Mouse (Mus musculus) B cell, adult 67 days (primary cell): ENCODE results near the gene Clcnka. TPM values are rescaled to one million over a fixed set of nuclear protein-coding genes. Genes with fewer than 3 reads are reported as not detected.

Source experiments
- total RNA-seq, 2 experiments: library from RNA; stranded (reverse); gene quantifications; 4 replicates each; pipeline ENCODE4 v1.2.4; 2023

The Clcnka gene
- total RNA-seq = not detected

DNA sequence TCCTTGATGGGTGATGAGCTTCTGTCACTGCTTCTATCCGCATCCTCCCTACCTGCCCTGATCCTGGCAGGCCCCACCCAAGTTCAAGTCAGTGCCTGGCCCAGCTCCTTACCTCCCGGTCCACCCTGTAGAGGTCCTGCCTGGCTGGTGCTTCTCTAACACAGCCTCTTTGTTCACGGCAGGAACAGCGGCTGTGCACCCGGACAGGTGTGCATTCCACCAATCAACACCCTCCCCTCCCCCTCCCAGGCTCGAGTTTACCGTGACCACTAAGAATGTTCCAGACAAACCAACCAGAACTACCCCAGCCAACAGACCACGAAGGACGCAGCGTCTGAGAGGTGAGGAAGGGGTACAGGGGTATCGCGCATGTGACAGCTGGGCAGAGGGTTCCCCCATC, at the start of gene Clcnka:
Gene Clcnka (minus strand): TSS at position 180 of the 400 bp plus-strand sequence.

DNA sequence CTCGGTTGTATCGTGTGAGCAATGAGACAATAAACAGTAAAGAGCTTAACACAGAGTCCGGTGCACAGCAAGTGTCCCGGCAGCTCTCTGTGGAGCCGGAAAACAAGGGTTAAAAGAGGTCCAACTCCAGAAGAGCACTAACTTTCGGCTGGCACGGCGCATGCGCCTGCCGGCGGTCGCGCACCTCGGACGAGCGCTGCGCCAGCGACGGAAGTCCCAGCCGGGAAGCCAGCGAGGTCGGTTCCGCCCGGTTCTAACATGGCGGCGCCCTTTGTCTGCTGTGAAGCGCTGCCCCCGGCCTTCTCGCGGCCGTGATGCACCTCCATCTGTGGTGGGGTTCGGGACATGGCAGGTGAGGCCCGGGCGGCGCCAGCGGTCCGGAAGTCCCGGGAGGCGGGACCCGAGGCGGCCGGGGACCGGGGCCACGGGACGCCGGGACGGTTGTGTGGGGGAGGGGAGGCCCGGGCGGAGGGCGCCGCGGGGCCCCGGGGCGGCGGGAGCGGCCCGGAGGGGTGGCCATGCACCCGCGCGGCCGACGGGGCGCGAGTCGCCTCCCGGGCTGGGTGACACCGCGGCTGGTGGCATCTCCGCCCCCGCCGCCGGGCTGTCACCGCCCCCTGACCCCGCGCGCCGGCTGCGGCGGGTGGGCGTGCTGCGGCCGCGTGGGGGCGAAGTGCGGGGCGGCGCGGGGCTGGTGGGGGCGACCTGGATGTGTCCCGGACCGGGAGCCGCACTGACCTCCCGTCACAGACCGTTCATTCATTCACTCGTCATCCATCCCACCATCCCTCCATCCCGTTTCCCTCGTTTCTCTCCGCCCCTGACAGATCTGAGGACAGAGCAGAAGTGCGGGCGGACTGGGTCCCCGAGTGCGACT, 46.2 kb upstream of the Clcnka start, which contains the start of gene Zbtb17:
Gene Zbtb17 (plus strand): TSS at position 204 of the 877 bp plus-strand sequence.

DNA sequence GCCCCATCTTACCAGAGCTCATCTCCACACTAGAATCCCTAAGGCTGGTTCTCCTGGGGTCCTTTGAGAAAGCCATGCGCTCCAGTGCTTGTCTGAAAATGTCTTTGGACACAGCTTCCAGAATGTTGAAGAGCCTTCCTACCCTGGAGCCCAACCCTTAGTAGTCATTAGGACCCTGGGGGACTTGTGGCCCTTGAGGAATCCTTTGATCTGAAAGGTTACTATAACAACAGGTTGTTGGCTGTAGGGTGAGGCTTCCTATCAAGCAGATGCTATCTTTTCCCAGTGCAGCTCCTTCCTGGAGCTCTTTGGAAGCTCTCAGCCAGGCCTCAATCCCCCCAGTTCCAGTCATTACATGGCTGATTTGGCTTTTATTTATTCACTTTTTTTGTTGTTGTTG, 37.5 kb upstream of the Clcnka start, which contains the start of gene Srarp:
Gene Srarp (minus strand): TSS at position 132 of the 400 bp plus-strand sequence.

DNA sequence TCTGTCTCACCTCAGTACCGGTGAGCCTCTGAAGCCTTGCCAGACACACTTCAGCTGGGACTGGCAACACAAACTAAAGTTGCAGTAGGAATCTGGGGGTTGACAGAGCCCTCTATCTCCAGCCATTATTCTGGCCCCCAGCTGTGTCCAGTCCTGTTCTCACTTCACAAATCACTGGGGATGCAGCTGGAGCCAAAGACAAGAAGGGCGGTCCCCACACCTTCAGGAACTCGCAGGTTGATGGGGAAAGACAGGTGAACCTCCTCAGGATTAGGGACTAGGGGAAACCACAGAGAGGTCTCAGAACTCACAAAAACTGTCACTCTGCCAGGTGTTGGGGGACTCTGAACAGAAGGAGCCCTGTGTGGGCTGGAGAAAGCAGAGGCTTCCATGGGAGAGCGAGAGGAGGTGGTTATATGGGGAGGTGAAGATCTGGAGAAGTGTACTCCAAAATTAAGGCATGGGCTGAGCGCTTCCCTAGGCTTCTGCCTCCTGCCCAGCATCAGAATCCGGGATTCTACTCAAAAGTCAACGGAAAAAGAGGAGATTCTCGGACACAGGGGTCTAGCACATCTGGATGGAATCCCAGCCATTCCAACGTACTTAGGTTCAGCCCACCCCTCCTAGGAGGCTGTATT, 21.8 kb upstream of the Clcnka start, which contains the start of gene Hspb7:
Gene Hspb7 (plus strand): TSS at position 588 of the 638 bp plus-strand sequence.

DNA sequence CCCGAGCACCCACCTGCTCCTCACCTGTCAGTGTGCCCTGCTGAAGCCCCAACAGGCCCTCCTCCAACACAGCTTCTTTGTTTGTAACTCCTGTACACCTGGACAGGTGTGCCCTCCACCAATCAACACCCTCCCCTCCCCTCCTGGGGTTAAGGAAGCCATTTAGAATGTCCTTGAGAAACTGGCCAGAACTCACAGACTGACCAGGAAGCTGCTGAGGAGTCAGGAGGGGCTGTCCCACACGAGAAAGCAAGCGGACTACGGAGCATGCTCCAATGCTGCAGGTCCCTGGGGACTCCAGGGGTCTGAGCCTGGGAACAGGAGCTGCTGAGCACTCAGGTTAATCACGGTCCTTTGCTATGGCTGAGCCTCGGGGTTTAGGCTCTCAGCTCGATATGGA, 17.4 kb upstream of the Clcnka start, which contains the start of gene Clcnkb:
Gene Clcnkb (minus strand): TSS at position 91 of the 400 bp plus-strand sequence.

DNA sequence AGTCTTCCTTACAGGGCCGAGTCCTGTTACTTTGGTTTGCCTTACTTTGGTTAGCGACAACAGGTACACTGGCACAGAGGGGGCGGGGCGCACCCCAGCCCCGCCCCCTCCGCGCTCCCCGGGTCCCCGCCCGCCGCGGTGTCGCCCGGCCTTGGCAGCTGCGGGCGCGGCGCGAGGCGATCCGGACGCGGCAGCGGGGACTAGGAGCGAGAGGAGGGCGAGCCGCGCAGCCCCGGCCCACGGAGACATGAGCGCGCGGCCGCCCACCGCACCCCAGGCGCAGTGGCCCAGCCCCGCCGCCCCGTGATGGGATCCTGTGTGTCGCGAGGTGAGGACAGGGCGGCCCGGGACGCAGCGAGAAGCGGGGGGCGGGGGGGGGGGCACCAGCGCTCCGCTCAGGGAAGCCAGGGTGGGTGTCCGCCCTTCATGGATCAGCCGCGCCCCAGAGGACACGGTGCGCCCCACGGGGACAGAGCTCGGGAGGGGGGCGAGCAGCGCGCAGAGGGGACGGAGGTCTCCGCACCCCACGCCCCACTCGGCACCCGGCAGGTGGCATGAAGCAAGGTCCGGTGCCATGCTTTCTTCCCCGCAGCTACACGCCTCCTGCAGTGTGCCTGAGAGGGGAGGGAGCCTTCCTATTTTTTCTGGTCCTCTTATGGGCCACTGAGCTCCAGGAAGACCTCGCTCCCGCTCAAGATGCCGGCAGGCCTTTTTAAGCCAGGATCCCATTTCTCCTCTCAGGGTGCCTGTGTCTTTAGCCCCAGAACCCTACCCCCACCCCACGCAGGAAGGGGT, 30.3 kb downstream of the Clcnka start, which contains the start of gene Fam131c:
Gene Fam131c (plus strand): TSS at position 224 of the 795 bp plus-strand sequence.

Other genes starting within 250 kb of the Clcnka start
- 1 to 10 TPM; 1.8 TPM for gene Rsg1, start 184.8 kb downstream of the Clcnka start, total RNA-seq
- not detected for gene Arhgef19, start 159.2 kb downstream of the Clcnka start, total RNA-seq
- 1 to 10 TPM; 4.4 to 6.8 TPM for gene Epha2, start 97.5 kb downstream of the Clcnka start, total RNA-seq
- not detected for gene Fam131c, start 30.5 kb downstream of the Clcnka start, total RNA-seq
- not detected for gene Clcnkb, start 17.3 kb upstream of the Clcnka start, total RNA-seq
- not detected for gene Hspb7, start 22.1 kb upstream of the Clcnka start, total RNA-seq
- not detected for gene Srarp, start 37.4 kb upstream of the Clcnka start, total RNA-seq
- gene Zbtb17, start 45.9 kb upstream of the Clcnka start, total RNA-seq = 10 to 100 TPM; 39.8 to 44.6 TPM
- gene Spen, start 139.9 kb upstream of the Clcnka start, total RNA-seq = 10 to 100 TPM; 56.7 to 69.1 TPM
- under 1 TPM in 1 of 2 experiments, not detected in 1; 0.17 TPM for gene Fblim1, start 207.4 kb upstream of the Clcnka start, total RNA-seq
- gene Tmem82, start 219.9 kb upstream of the Clcnka start, total RNA-seq = not detected
- gene Slc25a34, start 225.1 kb upstream of the Clcnka start, total RNA-seq = not detected